Mouse (Mus musculus) MEL (cell line): Measurements from ENCODE around the gene Nova2. TPM values are rescaled to one million over a fixed set of nuclear protein-coding genes. Genes with fewer than 3 reads are reported as not detected.

ENCODE experiments used
- DNase-seq: peaks from one replicate; pipeline ENCODE4 v3.0.0; 2011; ENCODE audit warnings: low read depth, low spot score
- H3K27ac ChIP-seq: 2 replicates; pipeline ENCODE4 v1.5.1; 2012; ENCODE audit warnings: low read depth, mild to moderate bottlenecking, control low read depth, low read length, moderate library complexity; ENCODE audit not compliant: control insufficient read depth
- H3K27me3 ChIP-seq, 2 experiments: fragments of 150-350 bp in 1 of 2; sonication (generic) in 1 of 2; 2 replicates each; pipeline ENCODE4 v1.6.1; 2012; ENCODE audit warnings: low read length in 2 of 2, mild to moderate bottlenecking in 2 of 2, improper control_type of control experiment in 1 of 2, moderate library complexity in 1 of 2; ENCODE audit not compliant: insufficient read depth in 2 of 2, control insufficient read depth in 1 of 2
- H3K36me3 ChIP-seq, 2 experiments: 2 replicates each; pipeline ENCODE4 v1.6.1; 2012 to 2014; ENCODE audit warnings: low read length in 2 of 2, improper control_type of control experiment in 1 of 2, inconsistent platforms in 1 of 2, mild to moderate bottlenecking in 1 of 2; ENCODE audit not compliant: insufficient read depth in 2 of 2, control insufficient read depth in 1 of 2
- H3K4me1 ChIP-seq, 2 experiments: fragments of 150-350 bp in 1 of 2; sonication (generic) in 1 of 2; 2 replicates each; pipeline ENCODE4 v1.6.1; 2012; ENCODE audit warnings: low read length in 2 of 2, improper control_type of control experiment in 1 of 2, mild to moderate bottlenecking in 1 of 2; ENCODE audit not compliant: insufficient read depth in 2 of 2, control insufficient read depth in 1 of 2
- H3K4me3 ChIP-seq, 2 experiments: fragments of 150-350 bp in 1 of 2; sonication (generic) in 1 of 2; 2 replicates each; pipeline ENCODE4 v1.5.1; 2012; ENCODE audit warnings: low read depth in 2 of 2, low read length in 2 of 2, mild to moderate bottlenecking in 2 of 2, moderate library complexity in 2 of 2, control low read depth in 1 of 2, improper control_type of control experiment in 1 of 2; ENCODE audit not compliant: control insufficient read depth in 1 of 2, insufficient read depth in 1 of 2
- H3K79me2 ChIP-seq: 2 replicates; pipeline ENCODE4 v1.6.1; 2012; ENCODE audit warnings: mild to moderate bottlenecking, low read length, moderate library complexity; ENCODE audit not compliant: control insufficient read depth, poor library complexity, insufficient read depth
- H3K9ac ChIP-seq: 2 replicates; pipeline ENCODE4 v1.6.1; 2012; ENCODE audit warnings: low read depth, mild to moderate bottlenecking, control low read depth, low read length, moderate library complexity; ENCODE audit not compliant: control insufficient read depth, poor library complexity, severe bottlenecking
- H3K9me3 ChIP-seq: fragments of 150-350 bp; sonication (generic); replicated peaks from 2 replicates; pipeline ENCODE4 v1.6.1; 2012; ENCODE audit warnings: mild to moderate bottlenecking, low read length, improper control_type of control experiment, moderate library complexity; ENCODE audit not compliant: insufficient read depth
- BHLHE40 ChIP-seq: IDR thresholded peaks from 2 replicates; pipeline ENCODE4 v1.6.1; 2012; ENCODE audit warnings: low read depth, mild to moderate bottlenecking, inconsistent platforms, low read length, improper control_type of control experiment, borderline replicate concordance
- E2F4 ChIP-seq: IDR thresholded peaks from 2 replicates; pipeline ENCODE4 v1.6.1; 2011; ENCODE audit warnings: low read depth, low read length, improper control_type of control experiment, borderline replicate concordance
- ELF1 ChIP-seq: IDR thresholded peaks from 2 replicates; pipeline ENCODE4 v1.6.1; 2014; ENCODE audit warnings: low read depth, mild to moderate bottlenecking, inconsistent platforms, low read length, improper control_type of control experiment, moderate library complexity
- EP300 ChIP-seq, 2 experiments: IDR thresholded peaks; 2 replicates each; pipeline ENCODE4 v1.6.1; 2011; ENCODE audit warnings: improper control_type of control experiment in 2 of 2, low read length in 2 of 2, low read depth in 1 of 2, mild to moderate bottlenecking in 1 of 2
- ETS1 ChIP-seq: IDR thresholded peaks from 2 replicates; pipeline ENCODE4 v1.6.1; 2012; ENCODE audit warnings: low read depth, mild to moderate bottlenecking, inconsistent platforms, low read length, improper control_type of control experiment, moderate library complexity
- GATA1 ChIP-seq: IDR thresholded peaks from 2 replicates; pipeline ENCODE4 v1.6.1; 2011; ENCODE audit warnings: low read depth, low read length, improper control_type of control experiment
- HCFC1 ChIP-seq: IDR thresholded peaks from 2 replicates; pipeline ENCODE4 v1.6.1; 2012; ENCODE audit warnings: low read depth, mild to moderate bottlenecking, inconsistent platforms, low read length, improper control_type of control experiment, moderate library complexity
- JUND ChIP-seq: IDR thresholded peaks from 2 replicates; pipeline ENCODE4 v1.6.1; 2011; ENCODE audit warnings: low read depth, mild to moderate bottlenecking, improper control_type of control experiment, low read length
- KAT2A ChIP-seq: conservative IDR thresholded peaks from 2 replicates; pipeline ENCODE4 v1.6.1; 2012; ENCODE audit warnings: low read depth, low read length, improper control_type of control experiment, inconsistent platforms
- MAX ChIP-seq: IDR thresholded peaks from 2 replicates; pipeline ENCODE4 v1.6.1; 2011; ENCODE audit warnings: low read length, improper control_type of control experiment
- MAZ ChIP-seq: IDR thresholded peaks from 2 replicates; pipeline ENCODE4 v1.6.1; 2012; ENCODE audit warnings: low read depth, mild to moderate bottlenecking, inconsistent platforms, low read length, improper control_type of control experiment
- MEF2A ChIP-seq: IDR thresholded peaks from 2 replicates; pipeline ENCODE4 v1.6.1; 2014; ENCODE audit warnings: low read depth, mild to moderate bottlenecking, inconsistent platforms, low read length, improper control_type of control experiment; ENCODE audit not compliant: poor library complexity, insufficient replicate concordance, severe bottlenecking; ENCODE audit errors: extremely low read depth
- MYC ChIP-seq: IDR thresholded peaks from 2 replicates; pipeline ENCODE4 v1.6.1; 2011; ENCODE audit warnings: low read depth, mild to moderate bottlenecking, low read length, improper control_type of control experiment, moderate library complexity
- POLR2A ChIP-seq, 2 experiments: IDR thresholded peaks; 2 replicates each; pipeline ENCODE4 v1.6.1; 2011 to 2012; ENCODE audit warnings: low read length in 2 of 2, mild to moderate bottlenecking in 2 of 2, control low read depth in 1 of 2, improper control_type of control experiment in 1 of 2, low read depth in 1 of 2, moderate library complexity in 1 of 2; ENCODE audit not compliant: control insufficient read depth in 1 of 2, insufficient read depth in 1 of 2, poor library complexity in 1 of 2
- POLR2AphosphoS2 ChIP-seq: IDR thresholded peaks from 2 replicates; pipeline ENCODE4 v1.6.1; 2011; ENCODE audit warnings: low read length, improper control_type of control experiment
- POLR2AphosphoS5 ChIP-seq: IDR thresholded peaks from 2 replicates; pipeline ENCODE4 v1.6.1; 2012; ENCODE audit warnings: low read depth, borderline replicate concordance, mild to moderate bottlenecking, inconsistent platforms, low read length, moderate library complexity, mixed read lengths
- RAD21 ChIP-seq: IDR thresholded peaks from 2 replicates; pipeline ENCODE4 v1.6.1; 2011; ENCODE audit warnings: mild to moderate bottlenecking, low read depth, low read length, improper control_type of control experiment
- SIN3A ChIP-seq: IDR thresholded peaks from 2 replicates; pipeline ENCODE4 v1.6.1; 2012; ENCODE audit warnings: low read length, improper control_type of control experiment, inconsistent platforms
- TAL1 ChIP-seq: IDR thresholded peaks from 2 replicates; pipeline ENCODE4 v1.6.1; 2012; ENCODE audit warnings: mild to moderate bottlenecking, inconsistent platforms, low read length, moderate library complexity, mixed read lengths
- TCF12 ChIP-seq: IDR thresholded peaks from 2 replicates; pipeline ENCODE4 v1.6.1; 2014; ENCODE audit warnings: low read depth, mild to moderate bottlenecking, inconsistent platforms, low read length, improper control_type of control experiment, moderate library complexity
- ZC3H11A ChIP-seq: IDR thresholded peaks from 2 replicates; pipeline ENCODE4 v1.6.1; 2012; ENCODE audit warnings: low read depth, mild to moderate bottlenecking, inconsistent platforms, low read length, improper control_type of control experiment
- ZKSCAN1 ChIP-seq: IDR thresholded peaks from 2 replicates; pipeline ENCODE4 v1.6.1; 2012; ENCODE audit warnings: low read depth, mild to moderate bottlenecking, inconsistent platforms, low read length, improper control_type of control experiment, moderate library complexity
- ZMIZ1 ChIP-seq: IDR thresholded peaks from 2 replicates; pipeline ENCODE4 v1.6.1; 2012; ENCODE audit warnings: low read depth, mild to moderate bottlenecking, inconsistent platforms, low read length, improper control_type of control experiment, moderate library complexity
- ZNF384 ChIP-seq: IDR thresholded peaks from 2 replicates; pipeline ENCODE4 v1.6.1; 2012; ENCODE audit warnings: low read depth, mild to moderate bottlenecking, inconsistent platforms, low read length, improper control_type of control experiment
- polyA plus RNA-seq, 2 experiments: library from polyadenylated mRNA; stranded (reverse) in 1 of 2; unstranded in 1 of 2; fragments of >175 nt in 1 of 2; fragments of >200 nt in 1 of 2; gene quantifications; 2 replicates each; pipeline versions ENCODE4 v1.2.1 to v1.2.4; 2012; ENCODE audit warnings: low replicate concordance in 2 of 2, low read depth in 1 of 2; ENCODE audit not compliant: insufficient read length in 2 of 2, insufficient read depth in 1 of 2, missing spikeins in 1 of 2
- total RNA-seq: library from RNA; depleted of rRNA; stranded (reverse); fragments of 300-350 nt; gene quantifications from 2 replicates; pipeline ENCODE4 v1.2.3, GENCODE M21; 2012

The Nova2 gene
- total and polyA plus RNA-seq, 3 experiments: 0.04 to 0.22 TPM; not detected in 1

DNA sequence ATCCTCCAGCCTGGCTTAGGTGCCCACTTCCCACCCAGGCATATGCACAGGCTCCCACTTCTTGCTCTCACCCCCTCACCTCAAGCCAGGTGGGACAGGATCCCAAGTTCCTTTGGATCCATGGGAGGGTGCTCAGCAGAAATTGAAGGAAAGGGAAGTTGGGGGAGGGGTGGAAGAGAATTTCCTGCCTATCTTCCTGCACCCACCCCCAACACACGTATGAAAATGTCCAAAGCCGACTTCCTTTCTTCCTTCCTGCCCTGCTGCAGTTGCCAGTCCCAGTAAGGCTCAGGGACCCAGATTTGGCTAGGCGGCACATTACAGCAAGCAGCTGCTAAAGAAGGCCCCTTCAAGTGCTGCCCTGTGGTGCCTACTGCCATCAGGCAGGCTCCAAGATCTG is 2.1 kb downstream of the Nova2 start:
- H3K79me2 ChIP-seq: no peaks in the 10 kb centered on the region
- TF ChIP-seq ZKSCAN1 (no peak), KAT2A (no peak), RAD21 (no peak), HCFC1 (no peak), TAL1 (no peak), ETS1 (no peak), ZMIZ1 (no peak), MYC (no peak), SIN3A (no peak), JUND (no peak), E2F4 (no peak), MEF2A (no peak), MAZ (no peak), BHLHE40 (no peak)
- no peak overlapping the region for H3K27ac ChIP-seq
- no peak overlapping the region for H3K9ac ChIP-seq
- no peak for DNase-seq
- 0 out of 4 replicates have a peak, but pooled peaks cover 0 to under 1% of the 10 kb centered on the region in 2 experiments for H3K36me3 ChIP-seq
- no peaks in the 10 kb centered on the region for H3K9me3 ChIP-seq
- H3K4me3 ChIP-seq: no peak overlapping the region
- peaks cover 7 to 9% of the 10 kb centered on the region in 2 experiments for H3K27me3 ChIP-seq
- H3K4me1 ChIP-seq: peaks cover 0 to 1% of the 10 kb centered on the region in 2 experiments; a peak in 3 of 4 replicates

DNA sequence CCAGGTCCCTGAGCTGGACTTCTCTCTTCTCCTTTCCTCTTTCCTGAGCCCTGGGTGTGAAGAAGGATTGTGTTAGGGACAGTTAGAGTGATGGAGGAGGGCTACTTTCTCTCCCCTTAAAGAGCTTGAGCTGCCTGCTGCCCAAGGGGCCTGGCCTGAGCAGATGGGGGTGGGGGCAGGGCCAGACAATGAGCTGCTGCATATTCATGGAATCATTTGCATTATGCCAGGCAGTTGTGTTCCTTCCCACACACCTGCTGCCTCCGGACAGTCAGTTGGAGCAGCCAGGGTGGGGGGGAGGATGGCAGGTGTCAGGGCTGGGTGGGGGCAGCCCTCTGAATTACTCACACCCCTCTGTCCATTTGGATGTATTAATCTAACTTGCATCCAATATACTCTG is 16.7 kb downstream of the Nova2 start:
- Histone ChIP-seq H3K9ac (no peak overlapping the region), H3K27ac (no peak overlapping the region), H3K79me2 (no peaks in the 10 kb centered on the region), H3K27me3 (peaks cover 2 to 12% of the 10 kb centered on the region in 2 experiments), H3K4me1 (no peaks in the 10 kb centered on the region), H3K9me3 (no peaks in the 10 kb centered on the region), H3K4me3 (no peak overlapping the region), H3K36me3 (no peaks in the 10 kb centered on the region)
- no peak for TF ChIP-seq TAL1
- no peak for TF ChIP-seq GATA1
- TF ChIP-seq SIN3A: no peak
- DNase-seq: no peak

DNA sequence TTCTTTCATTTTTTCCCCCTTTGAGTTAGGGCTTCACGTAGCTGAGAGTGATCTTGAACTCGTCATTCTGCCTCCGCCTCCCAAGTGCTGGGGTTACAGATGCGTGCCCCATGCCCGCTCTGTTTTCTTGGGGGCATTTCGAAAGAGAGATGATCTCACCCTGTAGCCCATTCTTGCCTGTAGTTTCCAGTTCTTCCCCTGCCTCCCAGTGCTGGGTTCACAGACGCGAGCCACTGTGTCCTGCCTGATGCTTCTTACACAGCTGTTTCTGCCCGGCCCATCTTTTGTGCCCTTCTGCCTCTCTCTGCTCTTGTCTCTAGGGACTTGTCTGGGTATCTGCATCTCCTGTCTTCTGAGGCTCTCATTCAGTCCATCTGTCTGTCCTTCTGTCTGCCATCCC is 17.1 kb downstream of the Nova2 start:
- Histone ChIP-seq H3K9me3 (no peaks in the 10 kb centered on the region), H3K4me3 (no peak overlapping the region), H3K9ac (no peak overlapping the region), H3K79me2 (no peaks in the 10 kb centered on the region), H3K36me3 (no peaks in the 10 kb centered on the region), H3K27me3 (peaks cover 2 to 12% of the 10 kb centered on the region in 2 experiments), H3K4me1 (no peaks in the 10 kb centered on the region), H3K27ac (no peak overlapping the region)
- DNase-seq: no peak
- TF ChIP-seq POLR2AphosphoS5 (no peak), JUND (no peak), MAZ (no peak), ZMIZ1 (no peak), ETS1 (no peak), ZC3H11A (no peak), POLR2AphosphoS2 (no peak), EP300 (IDR thresholded peaks at IDR 0.05; ENCODE audit: low read depth in 1 of 2, low read length in 2 of 2) (no peak), TCF12 (no peak), BHLHE40 (no peak), ZNF384 (no peak), POLR2A (IDR thresholded peaks at IDR 0.05; ENCODE audit: control insufficient read depth in 1 of 2, insufficient read depth in 1 of 2, low read depth in 1 of 2, low read length in 2 of 2, poor library complexity in 1 of 2) (no peak), GATA1 (no peak), ELF1 (no peak), MAX (no peak), ZKSCAN1 (no peak)
